Mouse (Mus musculus): ENCODE measurements around the gene Zfp87. TPM values are rescaled to one million over a fixed set of nuclear protein-coding genes. Genes with fewer than 3 reads are reported as not detected.

Gene Zfp87
- total RNA-seq (2021) (1 to 10 TPM; 8.4 to 8.6 TPM), polyA plus RNA-seq (2012; rRNA removed) (9.2 and 18.7 TPM in 2 replicates)
- long read RNA-seq, partial matches to known transcripts = 0 of 4 reads
- long read RNA-seq, other reads (novel, unspliced or antisense) = 0 of 4 reads

DNA sequence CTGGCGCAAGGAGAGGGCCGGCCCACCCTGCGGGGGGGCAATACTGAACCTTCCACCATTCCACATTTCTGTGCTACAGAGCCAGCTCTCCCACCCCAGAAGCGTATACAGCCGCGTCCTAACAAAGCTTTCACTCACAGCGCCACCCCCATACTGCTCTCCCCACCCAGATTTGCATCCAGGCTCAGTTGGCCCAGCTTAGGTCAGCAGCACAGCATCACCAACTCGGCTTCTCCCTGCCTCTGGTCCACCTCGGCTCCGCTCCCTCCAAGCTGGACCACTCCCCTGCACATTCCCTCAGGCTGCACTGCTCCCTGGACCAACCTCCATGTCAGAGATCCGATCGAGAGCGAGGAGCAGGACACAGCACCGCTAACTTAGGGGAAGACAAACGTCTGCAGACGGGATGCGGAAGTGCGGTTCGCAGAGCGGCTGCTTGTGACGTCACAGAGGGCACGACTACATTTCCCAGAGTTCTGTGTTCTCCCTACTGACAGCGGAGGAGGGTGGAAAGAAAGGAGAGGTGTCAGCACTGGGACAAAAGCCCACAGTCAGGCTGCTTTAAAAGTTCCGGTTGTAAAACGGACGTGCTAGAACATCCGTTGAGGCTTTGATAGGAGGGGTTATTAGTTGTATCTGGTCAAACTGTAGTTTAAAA, at the start of gene Zfp87, which contains the start of gene Gm26965:
Gene Zfp87, minus strand, starts transcription at position 425 of the 658 bp plus-strand sequence.
Gene Gm26965, minus strand, starts transcription at position 399 of the 658 bp plus-strand sequence.
- Histone ChIP-seq H3K36me3 (ENCODE audit: control insufficient read depth, insufficient read depth, low read length) (no peaks in the 10 kb centered on the region), H3K4me3 (peak within 1 kb of the TSS; percentile 69), H3K27ac (peak within 1 kb of the TSS; percentile 71), H3K4me1 (ENCODE audit: control insufficient read depth, insufficient read depth, low read length) (peaks cover 1% of the 10 kb centered on the region), H3K27me3 (ENCODE audit: control insufficient read depth, insufficient read depth, low read length) (no peaks in the 10 kb centered on the region), H3K79me2 (replicated peaks; ENCODE audit: control insufficient read depth, insufficient read depth, low read length) (peaks cover 2% of the 10 kb centered on the region; the same call in 1 of the 2 replicates), H3K9ac (ENCODE audit: low read depth, low read length) (peak within 1 kb of the TSS; percentile 87)
- WGBS = under 1% methylated on average over 27 of the region's 27 CpGs
- TF ChIP-seq POLR2A (IDR thresholded peaks at IDR 0.05; ENCODE audit: insufficient read depth, low read depth, low read length) (peak; percentile 94), EP300 (IDR thresholded peaks at IDR 0.05; ENCODE audit: insufficient read depth, low read depth, low read length) (peak; percentile 79), CTCF (IDR thresholded peaks at IDR 0.05) (no peak)
- peak; percentile 93 to 94 for DNase-seq
- intact Hi-C loops (cut with DNase I) = loop anchor here (1.0 to 10.0 kb wide), 8 partner anchors 26 to 421 kb away; partner anchors contain the start of genes Gm28044, Gm28557, Zfp58 and Zfp595

DNA sequence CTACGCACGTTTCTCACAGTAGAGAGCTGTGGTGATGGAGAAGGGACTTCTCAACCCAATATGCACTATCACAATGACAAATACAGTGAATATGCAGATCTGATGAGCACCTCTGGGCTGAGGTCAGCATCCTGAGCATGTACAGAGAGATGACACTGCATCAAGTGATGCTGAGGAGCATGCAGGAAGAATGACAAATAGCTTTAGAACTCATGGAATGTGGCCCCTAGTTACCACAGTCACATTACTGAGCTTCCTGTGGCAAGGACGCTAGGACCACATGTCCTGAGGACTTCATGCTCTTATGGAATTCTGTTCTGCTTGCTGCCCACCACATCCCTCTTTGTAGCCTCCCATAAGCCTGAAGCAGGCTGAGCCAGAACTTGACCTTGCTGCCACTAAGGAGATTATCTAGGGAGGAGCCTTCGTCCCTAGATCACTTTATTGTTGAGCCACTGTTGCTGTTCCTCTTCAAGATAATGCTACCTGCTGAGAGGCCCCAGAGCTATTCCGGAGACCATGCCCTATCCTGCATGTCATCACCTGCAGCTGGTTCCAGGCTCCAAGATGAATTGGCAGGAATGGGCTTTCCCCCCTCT, 46.7 kb upstream of the Zfp87 start:
- H3K9ac ChIP-seq (ENCODE audit: low read depth, low read length) = no peak overlapping the region
- H3K4me3 ChIP-seq = no peak overlapping the region
- no peaks in the 10 kb centered on the region for H3K36me3 ChIP-seq (ENCODE audit: control insufficient read depth, insufficient read depth, low read length)
- H3K27ac ChIP-seq = no peak overlapping the region
- H3K27me3 ChIP-seq (ENCODE audit: control insufficient read depth, insufficient read depth, low read length) = no peaks in the 10 kb centered on the region
- TF ChIP-seq EP300 (IDR thresholded peaks at IDR 0.05; ENCODE audit: insufficient read depth, low read depth, low read length) = no peak
- no peak for TF ChIP-seq POLR2A (IDR thresholded peaks at IDR 0.05; ENCODE audit: insufficient read depth, low read depth, low read length)
- TF ChIP-seq CTCF (IDR thresholded peaks at IDR 0.05) = no peak
- 56% methylated on average over 5 of the region's 5 CpGs for WGBS
- intact Hi-C loops (cut with DNase I) = no loop called here
- no peaks in the 10 kb centered on the region for H3K79me2 ChIP-seq (replicated peaks; ENCODE audit: control insufficient read depth, insufficient read depth, low read length)
- no peaks in the 10 kb centered on the region for H3K4me1 ChIP-seq (ENCODE audit: control insufficient read depth, insufficient read depth, low read length)
- no peak for DNase-seq

DNA sequence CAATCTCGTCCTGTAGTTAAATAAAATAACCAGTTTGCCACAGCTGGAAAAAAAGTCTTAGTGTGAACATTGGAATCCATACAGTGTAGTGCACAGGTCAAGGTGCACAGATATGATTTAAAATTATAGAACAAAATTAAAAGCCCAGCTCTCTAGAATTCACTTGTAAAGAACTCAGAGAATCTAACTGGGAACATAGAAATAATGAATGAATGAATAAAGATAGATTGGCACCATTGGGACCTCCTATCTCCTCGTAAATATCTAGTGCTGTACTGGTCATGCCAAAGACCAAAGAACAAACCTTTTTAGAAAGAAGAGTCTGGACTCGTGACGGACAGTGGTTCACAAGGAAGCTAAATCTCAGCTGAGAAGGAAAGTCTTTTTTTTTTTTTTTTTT, 27.8 kb upstream of the Zfp87 start, which contains the start of gene Zfp748:
Gene Zfp748, minus strand, starts transcription at position 101 of the 400 bp plus-strand sequence.
- 81% methylated on average over 4 of the region's 4 CpGs for WGBS
- TF ChIP-seq CTCF (IDR thresholded peaks at IDR 0.05) = no peak
- no peak for TF ChIP-seq POLR2A (IDR thresholded peaks at IDR 0.05; ENCODE audit: insufficient read depth, low read depth, low read length)
- TF ChIP-seq EP300 (IDR thresholded peaks at IDR 0.05; ENCODE audit: insufficient read depth, low read depth, low read length) = no peak
- intact Hi-C loops (cut with DNase I) = loop anchor here (2.0 to 5.0 kb wide), 4 partner anchors 27 to 174 kb away; partner anchors contain the start of genes Gm26965, Gm49345, Zfp65 and Zfp729a

DNA sequence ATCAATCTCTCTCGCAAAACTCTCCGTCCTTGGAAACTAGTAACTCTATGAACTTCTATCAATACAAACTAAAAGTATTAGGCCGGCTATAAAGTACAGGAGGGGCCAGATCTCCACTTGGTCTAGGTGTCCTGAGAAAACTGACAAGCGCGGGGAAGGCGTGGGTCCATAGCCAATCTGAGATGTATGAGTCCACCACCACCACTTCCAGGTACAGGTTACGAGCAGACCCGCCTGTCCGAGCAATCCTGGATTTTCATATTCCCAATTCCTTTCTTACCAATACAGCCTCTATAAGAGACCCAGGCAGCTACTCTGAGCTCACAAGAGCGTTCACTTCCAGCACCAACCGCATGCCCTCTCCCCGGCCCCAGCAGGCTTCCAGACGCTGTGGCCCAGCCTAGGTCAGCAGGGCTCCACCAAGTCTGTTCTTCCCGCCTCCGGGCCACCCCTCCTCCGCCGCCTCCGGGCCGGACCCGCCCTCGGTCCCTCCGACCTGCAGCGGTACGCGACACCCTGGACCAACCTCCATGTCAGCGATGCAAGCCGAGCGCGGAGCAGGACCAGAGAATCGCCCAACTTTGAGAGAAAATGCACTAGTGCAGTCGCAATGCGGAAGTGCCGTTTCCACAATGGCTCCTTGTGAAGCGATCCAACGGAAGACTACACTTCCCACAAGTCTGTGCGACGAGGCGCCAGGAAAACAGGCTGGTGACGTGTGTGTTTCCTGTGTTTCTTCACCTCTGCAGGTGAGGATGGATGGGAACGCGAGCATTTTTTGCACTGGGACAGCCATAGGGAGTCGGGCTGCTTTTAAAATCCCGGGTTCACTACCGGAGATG, 26.7 kb upstream of the Zfp87 start:
- no peak for TF ChIP-seq CTCF (IDR thresholded peaks at IDR 0.05)
- TF ChIP-seq EP300 (IDR thresholded peaks at IDR 0.05; ENCODE audit: insufficient read depth, low read depth, low read length) = peak; percentile 63; the same call in 1 of the 2 replicates
- peak; percentile 74 for TF ChIP-seq POLR2A (IDR thresholded peaks at IDR 0.05; ENCODE audit: insufficient read depth, low read depth, low read length)
- DNase-seq = peak; percentile 84 to 91
- peak overlapping the region; percentile 81 for H3K4me3 ChIP-seq
- peak overlapping the region; percentile 89 for H3K27ac ChIP-seq
- H3K9ac ChIP-seq (ENCODE audit: low read depth, low read length) = peak overlapping the region; percentile 66
- peaks cover 4% of the 10 kb centered on the region; the same call in 1 of the 2 replicates for H3K79me2 ChIP-seq (replicated peaks; ENCODE audit: control insufficient read depth, insufficient read depth, low read length)
- intact Hi-C loops (cut with DNase I) = loop anchor here (2.0 to 5.0 kb wide), 4 partner anchors 26 to 175 kb away; partner anchors contain the start of genes Gm26965, Gm49345, Zfp65 and Zfp729a
- WGBS = 1% methylated on average over 44 of the region's 44 CpGs
- H3K4me1 ChIP-seq (ENCODE audit: control insufficient read depth, insufficient read depth, low read length) = peaks cover 1% of the 10 kb centered on the region; the same call in 1 of the 2 replicates
- peaks cover 3% of the 10 kb centered on the region; the same call in 1 of the 2 replicates for H3K36me3 ChIP-seq (ENCODE audit: control insufficient read depth, insufficient read depth, low read length)
- no peaks in the 10 kb centered on the region for H3K27me3 ChIP-seq (ENCODE audit: control insufficient read depth, insufficient read depth, low read length)

More for the DNA sequence above, 27.8 kb upstream of the Zfp87 start, which contains the start of gene Zfp748:
- Histone ChIP-seq H3K4me3 (peak within 1 kb of the TSS; percentile 81), H3K9ac (ENCODE audit: low read depth, low read length) (peak within 1 kb of the TSS; percentile 66), H3K27me3 (ENCODE audit: control insufficient read depth, insufficient read depth, low read length) (no peaks in the 10 kb centered on the region), H3K4me1 (ENCODE audit: control insufficient read depth, insufficient read depth, low read length) (peaks cover 1% of the 10 kb centered on the region; the same call in 1 of the 2 replicates), H3K79me2 (replicated peaks; ENCODE audit: control insufficient read depth, insufficient read depth, low read length) (peaks cover 4% of the 10 kb centered on the region; the same call in 1 of the 2 replicates), H3K36me3 (ENCODE audit: control insufficient read depth, insufficient read depth, low read length) (peaks cover 3% of the 10 kb centered on the region; the same call in 1 of the 2 replicates), H3K27ac (peak within 1 kb of the TSS; percentile 89)
- no peak for DNase-seq

DNA sequence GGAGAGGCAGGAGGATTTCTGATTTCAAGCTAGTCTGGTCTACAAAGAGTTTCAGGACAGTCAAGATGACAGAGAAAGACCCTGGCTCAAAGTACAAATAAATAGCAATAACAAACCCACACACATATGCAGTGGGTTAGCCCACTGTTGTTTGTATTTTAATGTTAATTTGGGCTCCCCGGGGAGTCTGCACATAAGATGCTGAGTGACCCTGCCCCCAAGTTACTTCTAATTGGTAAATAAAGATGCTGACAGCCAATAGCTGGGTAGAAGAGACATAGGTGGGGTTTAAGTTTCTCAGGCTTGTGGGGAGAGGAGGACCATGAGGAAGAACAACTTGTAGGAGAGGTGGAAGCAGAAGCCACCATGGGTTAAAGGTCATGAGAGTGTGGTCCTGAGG, 20.0 kb upstream of the Zfp87 start:
- Histone ChIP-seq H3K79me2 (replicated peaks; ENCODE audit: control insufficient read depth, insufficient read depth, low read length) (0 out of 2 replicates have a peak, but pooled peaks cover 2% of the 10 kb centered on the region), H3K36me3 (ENCODE audit: control insufficient read depth, insufficient read depth, low read length) (peaks cover 9% of the 10 kb centered on the region), H3K27ac (no peak overlapping the region), H3K9ac (ENCODE audit: low read depth, low read length) (no peak overlapping the region), H3K4me3 (no peak overlapping the region), H3K27me3 (ENCODE audit: control insufficient read depth, insufficient read depth, low read length) (no peaks in the 10 kb centered on the region), H3K4me1 (ENCODE audit: control insufficient read depth, insufficient read depth, low read length) (no peaks in the 10 kb centered on the region)
- WGBS = 87% methylated on average over 1 of the region's 1 CpGs
- no peak for DNase-seq
- TF ChIP-seq CTCF (IDR thresholded peaks at IDR 0.05) (no peak), EP300 (IDR thresholded peaks at IDR 0.05; ENCODE audit: insufficient read depth, low read depth, low read length) (no peak), POLR2A (IDR thresholded peaks at IDR 0.05; ENCODE audit: insufficient read depth, low read depth, low read length) (no peak)
- intact Hi-C loops (cut with DNase I) = no loop called here

Data from heart, adult 2 months (tissue).